Mouse (Mus musculus): ENCODE measurements around the gene Gm6526. TPM values are rescaled to one million over a fixed set of nuclear protein-coding genes. Genes with fewer than 3 reads are reported as not detected.
"Not testable (repeated sequence)": the region's sequence is repeated elsewhere in the genome, so short reads cannot be mapped to it uniquely, and the experiment has no call there.

Gene Gm6526
- total RNA-seq (2017), result not detected in 3 replicates

DNA sequence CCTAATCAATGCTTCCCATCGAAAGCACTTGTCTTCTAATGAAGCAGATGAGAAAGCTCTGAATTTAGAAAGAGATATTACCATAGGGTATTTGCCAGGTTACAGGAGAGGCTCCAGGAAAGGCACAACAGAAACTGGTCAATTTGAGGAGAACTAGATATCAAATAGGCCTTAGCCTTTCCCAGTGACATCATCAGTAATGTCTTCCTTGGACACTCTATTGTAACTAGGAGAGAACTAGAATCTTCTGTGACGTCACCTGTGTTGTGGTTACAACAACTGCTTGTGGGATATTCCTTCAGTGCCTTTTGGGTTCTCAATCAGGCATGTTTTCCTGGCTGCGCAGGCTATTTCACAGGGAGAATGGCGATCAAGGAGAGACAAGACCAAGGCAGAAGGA lies at the start of gene Gm6526:
TSS of gene Gm6526 (plus strand) at position 301 of the 400 bp plus-strand sequence.
- ATAC-seq (replicated peaks; ENCODE audit: insufficient number of reproducible peaks, low FRiP score, low TSS enrichment, poor library complexity, severe bottlenecking), result not testable (repeated sequence)

DNA sequence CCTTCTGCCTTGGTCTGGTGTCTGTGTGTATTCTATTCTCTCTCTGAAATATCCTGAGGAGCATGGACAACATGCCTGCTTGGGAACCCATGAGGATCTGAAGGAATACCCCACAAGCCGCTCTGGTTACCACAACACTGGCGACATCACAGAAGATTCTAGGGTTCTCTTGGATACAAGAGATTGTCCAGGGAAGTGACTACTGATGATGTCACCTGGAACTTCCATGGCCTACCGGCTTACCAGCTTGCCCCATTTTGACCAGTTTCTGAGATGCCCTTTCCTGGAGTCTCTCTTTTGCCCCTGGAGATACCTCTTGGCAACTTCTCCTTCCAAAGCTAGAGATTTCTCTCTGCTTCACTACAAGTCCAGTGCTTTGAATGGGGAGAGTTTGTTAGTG lies 20.3 kb upstream of the Gm6526 start, which contains the start of gene Gm16506:
TSS of gene Gm16506 (minus strand) at position 101 of the 400 bp plus-strand sequence.
- ATAC-seq (replicated peaks; ENCODE audit: insufficient number of reproducible peaks, low FRiP score, low TSS enrichment, poor library complexity, severe bottlenecking), result not testable (repeated sequence)

DNA sequence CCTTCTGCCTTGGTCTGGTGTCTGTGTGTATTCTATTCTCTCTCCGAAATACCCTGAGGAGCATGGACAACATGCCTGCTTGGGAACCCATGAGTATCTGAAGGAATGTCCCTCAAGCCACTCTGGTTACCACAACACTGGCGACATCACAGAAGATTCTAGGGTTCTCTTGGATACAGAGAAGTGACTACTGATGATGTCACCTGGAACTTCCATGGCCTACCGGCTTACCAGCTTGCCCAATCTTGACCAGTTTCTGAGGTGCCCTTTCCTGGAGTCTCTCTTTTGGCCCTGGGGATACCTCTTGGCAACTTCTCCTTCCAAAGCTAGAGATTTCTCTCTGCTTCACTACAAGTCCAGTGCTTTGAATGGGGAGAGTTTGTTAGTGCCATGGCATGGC lies 37.0 kb downstream of the Gm6526 start, which contains the start of gene Gm8180:
TSS of gene Gm8180 (minus strand) at position 101 of the 400 bp plus-strand sequence.
- ATAC-seq (replicated peaks; ENCODE audit: insufficient number of reproducible peaks, low FRiP score, low TSS enrichment, poor library complexity, severe bottlenecking), result not testable (repeated sequence)

DNA sequence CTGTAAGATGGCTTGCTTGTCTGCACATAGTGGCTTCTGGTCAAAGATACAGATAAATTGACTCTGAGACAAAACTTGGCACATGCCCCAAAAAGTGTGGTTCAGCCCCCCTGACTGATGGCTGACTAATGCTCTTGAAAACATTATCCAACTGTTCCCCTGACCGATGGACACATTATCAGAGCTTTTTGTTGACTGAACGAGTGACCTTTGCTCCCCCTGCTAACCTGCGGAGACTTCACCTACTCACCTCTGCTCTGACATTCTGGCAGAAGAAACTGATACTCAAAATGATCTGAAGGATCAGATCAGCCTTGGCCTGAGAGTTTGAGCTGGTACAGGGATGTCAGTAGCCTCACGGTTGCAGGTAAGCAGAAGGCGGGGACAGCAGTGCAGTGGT lies 46.1 kb downstream of the Gm6526 start:
- ATAC-seq (replicated peaks; ENCODE audit: insufficient number of reproducible peaks, low FRiP score, low TSS enrichment, poor library complexity, severe bottlenecking), result not testable (repeated sequence)

DNA sequence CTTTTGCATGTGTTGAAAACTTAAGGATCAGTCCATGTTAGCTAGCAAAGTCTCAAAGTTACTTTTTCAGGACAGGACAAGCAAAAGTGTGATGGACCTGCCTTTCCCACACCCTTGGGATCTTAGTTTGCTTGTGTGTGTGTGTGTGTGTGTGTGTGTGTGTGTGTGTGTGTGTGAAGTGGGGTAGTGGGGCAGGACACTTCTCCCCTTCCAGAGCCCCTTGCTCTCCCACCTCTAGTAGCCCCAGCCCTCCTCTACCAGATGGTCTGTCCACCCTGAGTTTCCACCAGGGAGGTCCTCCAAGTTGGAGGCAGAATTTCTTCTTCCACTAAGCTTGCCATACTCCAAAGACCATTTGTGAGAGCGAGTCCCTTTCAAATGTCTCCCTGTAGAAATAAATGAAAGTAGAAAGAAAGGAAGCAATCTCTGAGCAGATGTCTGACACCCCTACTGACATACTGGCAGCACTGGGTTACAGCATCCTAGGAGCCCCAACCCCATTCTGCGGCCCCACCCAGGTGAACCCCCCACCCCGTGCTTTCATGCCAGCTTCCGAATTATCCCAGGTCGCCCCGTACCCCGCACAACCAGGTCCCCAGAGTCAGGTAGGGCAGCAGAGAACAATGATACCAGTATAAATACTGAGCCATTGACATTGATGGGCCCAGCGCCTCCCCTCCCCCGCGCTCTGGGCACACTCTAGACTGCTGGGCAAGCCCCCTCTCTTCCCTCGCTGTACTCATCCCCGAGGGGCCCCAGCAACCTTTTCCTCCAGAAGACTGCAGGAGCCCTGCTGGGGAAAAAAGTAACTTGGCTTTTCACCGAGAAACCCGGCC lies 48.6 kb downstream of the Gm6526 start:
- no peak for ATAC-seq (replicated peaks; ENCODE audit: insufficient number of reproducible peaks, low FRiP score, low TSS enrichment, poor library complexity, severe bottlenecking)

DNA sequence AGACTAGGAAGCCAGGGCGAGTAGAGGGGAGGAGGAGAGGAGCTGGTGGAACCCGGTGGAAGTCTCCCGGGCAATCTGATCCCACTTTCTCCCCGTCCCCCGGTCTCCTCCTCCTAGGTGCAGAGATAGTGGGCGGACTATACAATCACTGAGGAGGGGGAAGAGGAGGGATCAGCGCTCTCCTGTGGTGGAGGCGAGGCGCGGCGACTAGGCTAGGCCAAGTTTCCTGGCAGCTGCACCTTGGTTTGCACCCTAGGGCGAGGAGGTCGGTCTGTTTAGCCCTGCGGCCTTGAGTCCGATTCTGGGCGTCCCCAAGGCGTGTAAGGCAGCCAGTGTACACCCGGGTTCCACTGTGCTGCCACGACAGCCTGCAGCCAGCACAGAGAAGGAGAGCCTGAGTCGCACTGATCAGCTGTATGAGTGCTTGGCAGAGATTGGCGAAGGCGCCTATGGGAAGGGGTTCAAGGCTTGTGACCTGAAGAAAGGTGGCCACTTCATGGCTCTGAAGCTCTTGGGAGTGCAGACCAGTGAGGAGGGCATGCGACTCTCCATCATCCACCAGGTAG lies 49.3 kb downstream of the Gm6526 start:
- ATAC-seq (replicated peaks; ENCODE audit: insufficient number of reproducible peaks, low FRiP score, low TSS enrichment, poor library complexity, severe bottlenecking), result not testable (repeated sequence)

DNA sequence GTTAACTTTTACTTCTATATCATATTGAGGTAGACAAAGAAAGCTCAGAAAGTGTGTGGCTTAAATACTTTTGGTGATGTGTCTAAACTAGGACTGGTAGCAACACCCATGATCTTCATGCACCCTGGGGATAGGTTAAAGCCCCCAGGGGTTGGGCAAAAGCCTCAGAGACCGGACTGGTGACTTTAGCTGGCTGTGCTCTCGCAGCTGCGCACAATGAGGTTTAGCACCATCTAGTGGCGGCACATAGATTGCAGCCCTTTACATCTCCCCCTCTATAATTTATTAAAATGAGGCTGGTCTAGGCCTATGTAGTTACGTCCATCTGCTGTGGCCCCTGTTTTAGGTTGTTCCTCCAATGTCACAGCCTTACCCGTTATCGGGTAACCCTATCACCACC lies 56.8 kb downstream of the Gm6526 start:
- ATAC-seq (replicated peaks; ENCODE audit: insufficient number of reproducible peaks, low FRiP score, low TSS enrichment, poor library complexity, severe bottlenecking), result not testable (repeated sequence)

Other genes with a start within 250 kb of the Gm6526 start
- gene Gm5799, start 204.3 kb upstream of the Gm6526 start, total RNA-seq (2017), result not detected in 3 replicates
- gene Gm17654, start 168.7 kb upstream of the Gm6526 start, total RNA-seq (2017), result not detected in 3 replicates
- not detected in 3 replicates for gene Gm10375, start 139.9 kb upstream of the Gm6526 start, total RNA-seq (2017)
- not detected in 3 replicates for gene Gm8165, start 70.7 kb upstream of the Gm6526 start, total RNA-seq (2017)
- gene Gm7324, start 50.0 kb upstream of the Gm6526 start, total RNA-seq (2017), result 0.67 to 10.2 TPM (median 4.4 TPM) in 3 replicates
- not detected in 3 replicates for gene Gm16506, start 20.4 kb upstream of the Gm6526 start, total RNA-seq (2017)
- not detected in 3 replicates for gene Gm8180, start 36.9 kb downstream of the Gm6526 start, total RNA-seq (2017)
- gene Ear1, start 127.7 kb downstream of the Gm6526 start, total RNA-seq (2017), result 4.8 to 10.8 TPM in 2 of 3 replicates, not detected in the other
- gene Ear10, start 175.7 kb downstream of the Gm6526 start, total RNA-seq (2017), result not detected in 3 replicates
- 0.48 to 0.75 TPM in 2 of 3 replicates, not detected in the other for gene Gm8113, start 177.5 kb downstream of the Gm6526 start, total RNA-seq (2017)
- gene Ang5, start 209.2 kb downstream of the Gm6526 start, total RNA-seq (2017), result not detected in 3 replicates